Mouse (Mus musculus) telencephalon, adult 2 months (tissue): ENCODE data around the gene Hic1.

ENCODE experiments used
- DNase-seq: peaks from one replicate; pipeline ENCODE4 v3.0.0-alpha.2; 2011; ENCODE audit warnings: low read depth, low spot score

The Hic1 gene

GRCm38 (mm10) chr11:75167643-75168589, 1.4 kb downstream of the Hic1 start:
- DNase-seq: no peak

GRCm38 (mm10) chr11:75166861-75167642, 2.3 kb downstream of the Hic1 start:
- DNase-seq: no peak

DNA sequence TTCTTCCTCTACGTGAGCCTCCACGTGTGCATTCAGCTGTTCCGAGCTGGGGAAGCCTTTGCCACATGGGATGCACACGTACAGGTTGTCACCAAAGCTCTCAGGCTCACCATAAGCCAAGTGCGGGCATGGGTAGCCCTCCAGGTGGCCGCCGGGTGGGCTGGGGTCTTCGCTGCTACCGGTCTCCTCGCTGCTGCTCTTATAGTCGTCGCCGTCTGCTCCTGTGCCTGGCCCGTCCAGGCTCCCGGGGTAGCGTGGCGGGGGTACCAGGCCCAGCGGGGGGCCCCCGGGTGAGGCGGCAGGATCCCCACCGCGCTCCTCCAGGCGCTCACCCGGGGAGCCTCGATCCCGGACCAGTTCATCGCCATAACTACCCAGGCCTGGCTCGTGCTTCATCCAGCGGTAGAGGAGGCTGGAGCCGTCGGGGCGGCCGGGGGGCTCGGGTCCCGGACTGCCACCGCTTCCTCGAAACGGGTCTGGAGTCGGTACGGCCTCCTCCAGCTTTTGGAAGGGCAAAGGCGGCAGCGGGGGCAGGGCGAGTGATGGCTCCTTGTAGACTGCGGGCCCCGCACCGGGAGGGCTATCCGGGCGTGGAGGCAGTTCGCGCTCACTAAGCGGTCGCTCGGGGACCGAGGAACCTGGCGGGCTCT, 3.0 kb downstream of the Hic1 start:
- no peak for DNase-seq

DNA sequence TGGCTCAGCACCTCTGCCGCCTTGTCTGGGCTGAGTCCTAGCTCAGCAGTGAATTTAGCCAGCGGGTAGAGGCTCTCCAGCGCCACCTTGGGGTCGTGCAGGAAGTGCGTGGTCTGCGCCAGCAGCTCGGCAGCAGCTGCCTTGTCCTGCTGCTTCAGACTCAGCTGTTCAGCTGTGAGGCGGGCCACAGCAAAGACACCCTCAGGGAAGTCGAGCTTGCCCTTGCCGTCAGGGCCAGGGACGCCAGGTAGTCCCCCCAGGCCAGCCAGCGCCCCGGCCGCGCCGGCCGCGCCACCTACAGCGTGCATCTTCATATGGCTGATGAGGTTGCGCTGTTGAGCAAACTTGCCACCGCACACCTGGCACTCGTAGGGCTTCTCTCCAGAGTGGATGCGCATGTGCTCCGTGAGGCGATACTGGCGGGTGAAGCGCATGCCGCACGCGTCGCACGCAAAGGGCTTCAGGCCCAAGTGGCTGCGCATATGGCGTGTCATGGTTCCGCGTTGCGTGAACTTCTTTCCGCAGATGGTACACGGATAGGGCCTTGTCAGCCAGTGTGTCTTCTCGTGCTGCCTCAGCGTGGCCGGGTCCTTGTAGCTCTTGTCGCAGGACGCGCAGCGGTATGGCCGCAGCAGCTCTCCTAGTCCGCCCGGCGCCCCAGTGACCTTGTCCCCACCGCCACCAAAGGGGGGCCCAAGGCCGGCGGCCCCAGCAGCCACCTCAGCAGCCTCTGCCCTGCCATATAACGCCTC, 3.7 kb downstream of the Hic1 start:
- DNase-seq: no peak

DNA sequence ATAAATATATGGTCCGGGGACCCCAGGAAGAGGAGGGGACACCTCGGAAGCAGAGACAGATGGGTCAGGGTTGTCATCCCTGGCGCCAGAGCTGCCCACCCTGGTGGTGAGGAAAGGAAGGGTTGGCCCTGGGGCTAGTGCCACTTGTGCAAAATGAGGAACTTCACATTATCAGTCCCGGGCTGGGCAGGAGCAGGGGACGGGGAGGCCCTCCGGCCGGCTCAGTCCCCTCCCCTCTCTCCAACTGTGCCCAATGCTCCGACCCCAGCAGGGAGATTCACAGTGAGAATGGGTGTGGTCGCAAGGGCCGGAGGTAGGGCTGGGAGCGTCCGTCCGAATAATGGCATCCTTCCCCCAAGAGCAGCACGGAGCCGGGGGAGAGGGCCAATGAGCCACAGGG, 4.6 kb downstream of the Hic1 start:
- no peak for DNase-seq

GRCm38 (mm10) chr11:75164051-75164450, 5.3 kb downstream of the Hic1 start:
- no peak for DNase-seq

GRCm38 (mm10) chr11:75163379-75163778, 5.9 kb downstream of the Hic1 start:
- no peak for DNase-seq

GRCm38 (mm10) chr11:75162591-75163080, 6.7 kb downstream of the Hic1 start:
- no peak for DNase-seq

GRCm38 (mm10) chr11:75161417-75162008, 7.8 kb downstream of the Hic1 start:
- DNase-seq: no peak

GRCm38 (mm10) chr11:75160954-75161353, 8.4 kb downstream of the Hic1 start:
- DNase-seq: no peak

DNA sequence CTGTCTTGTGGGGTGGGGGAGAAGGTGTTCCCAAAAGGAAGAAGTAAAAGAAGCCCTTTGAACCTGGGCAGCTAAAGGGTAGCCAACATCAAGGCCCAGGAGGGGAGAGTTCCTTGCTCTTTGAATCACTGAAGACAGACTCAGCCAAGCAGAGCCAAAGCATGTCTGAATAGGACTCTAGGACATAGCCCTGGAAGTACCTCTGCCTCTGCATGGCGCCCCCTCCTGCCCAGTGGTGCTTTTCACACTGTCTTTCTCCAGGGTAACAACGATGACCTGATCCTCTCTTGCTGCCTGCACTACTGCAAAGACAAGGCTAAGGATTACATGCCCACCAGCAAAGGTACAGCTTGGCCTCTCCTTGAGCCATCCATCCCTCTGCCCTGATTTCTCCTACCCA, 9.8 kb downstream of the Hic1 start:
- DNase-seq: no peak

DNA sequence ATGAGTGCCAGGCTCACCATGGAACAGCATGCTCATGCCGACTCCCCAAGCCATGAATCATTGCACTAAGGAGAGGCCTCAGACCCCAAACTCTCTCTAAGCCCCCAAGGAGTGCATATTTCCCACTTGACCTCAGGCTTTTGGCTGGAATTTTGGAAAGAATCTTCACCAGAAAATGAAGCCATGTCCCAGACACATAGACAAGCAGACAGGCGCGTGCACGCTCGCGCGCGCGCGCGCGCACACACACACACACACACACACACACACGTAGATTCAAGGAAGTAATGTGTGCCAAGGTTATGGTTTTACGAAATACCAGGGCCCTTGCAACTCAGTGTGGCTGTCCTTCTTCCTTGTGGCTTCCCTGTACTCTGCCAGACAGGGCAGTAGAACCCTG, 10.9 kb downstream of the Hic1 start:
- DNase-seq: no peak

DNA sequence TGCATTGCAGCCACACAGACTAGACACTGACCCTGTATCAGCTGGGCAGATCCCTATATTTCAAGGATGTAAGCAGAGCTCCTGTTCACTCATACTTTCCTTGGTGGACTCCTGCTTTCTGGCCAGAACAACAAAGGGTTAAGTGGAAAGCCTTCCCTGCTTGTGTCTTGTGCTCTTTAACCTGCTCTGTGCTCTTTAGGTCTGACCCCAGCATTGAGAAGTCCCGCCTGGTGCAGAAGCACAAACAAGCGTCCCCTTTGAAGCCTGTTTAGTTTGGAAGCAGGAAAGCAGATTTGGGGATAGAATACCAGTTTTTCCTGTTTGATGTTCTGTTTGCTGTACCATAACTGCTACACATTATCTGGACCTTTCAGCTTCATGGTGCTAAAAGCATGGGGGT, 11.4 kb downstream of the Hic1 start:
- no peak for DNase-seq

DNA sequence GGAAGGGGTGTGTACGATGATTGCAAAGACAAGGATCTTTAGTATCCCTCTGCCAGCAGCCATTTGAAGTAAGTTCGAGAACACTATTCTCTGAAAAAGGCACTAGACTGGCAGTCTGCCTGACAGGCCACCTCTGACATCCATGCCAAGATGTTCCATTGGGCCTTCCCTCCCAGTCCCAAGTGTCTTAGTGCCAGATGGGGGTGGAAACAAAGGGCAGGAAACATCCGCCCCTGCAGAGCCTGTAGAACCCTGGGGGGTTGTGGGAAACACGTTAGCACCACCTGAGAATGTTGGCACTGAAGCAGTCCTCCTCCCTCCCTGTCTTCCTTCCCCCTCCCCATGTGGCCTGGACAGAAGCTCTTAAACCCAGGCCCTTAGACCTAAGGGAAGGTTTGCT, 12.3 kb downstream of the Hic1 start:
- DNase-seq: no peak

- DNase-seq: no peak
Observed at GRCm38 (mm10) chr11:75156416-75156815, 12.9 kb downstream of the Hic1 start.

- no peak for DNase-seq
Observed at GRCm38 (mm10) chr11:75155985-75156384, 13.3 kb downstream of the Hic1 start.

- no peak for DNase-seq
Observed at GRCm38 (mm10) chr11:75154053-75154585, 15.2 kb downstream of the Hic1 start.

- DNase-seq: no peak
Observed at GRCm38 (mm10) chr11:75152603-75153557, 16.4 kb downstream of the Hic1 start.

GRCm38 (mm10) chr11:75150346-75150745, 19.0 kb downstream of the Hic1 start:
- DNase-seq: no peak
